Mouse (Mus musculus) CH12.LX (cell line): ENCODE results near the gene Ppp4c. TPM values are rescaled to one million over a fixed set of nuclear protein-coding genes. Genes with fewer than 3 reads are reported as not detected.

Source experiments
- DNase-seq: peaks from one replicate; pipeline ENCODE4 v3.0.0-alpha.2; 2013; ENCODE audit errors: extremely low read depth
- H3K27ac ChIP-seq: 2 replicates; pipeline ENCODE4 v1.5.1; 2012; ENCODE audit warnings: low read depth, mild to moderate bottlenecking, control low read depth, moderate library complexity; ENCODE audit not compliant: insufficient read depth
- H3K27me3 ChIP-seq: replicated peaks from 2 replicates; pipeline ENCODE3; 2012; ENCODE audit warnings: inconsistent platforms
- H3K36me3 ChIP-seq, 2 experiments: replicated peaks in 1 of 2; 2 replicates each; pipeline versions ENCODE3 to v1.6.1; 2012; ENCODE audit warnings: inconsistent platforms in 1 of 2, low read length in 1 of 2, mild to moderate bottlenecking in 1 of 2, mixed read lengths in 1 of 2, moderate library complexity in 1 of 2; ENCODE audit not compliant: control insufficient read depth in 1 of 2, insufficient read depth in 1 of 2
- H3K4me1 ChIP-seq, 2 experiments: 2 replicates each; pipeline ENCODE4 v1.6.1; 2012; ENCODE audit warnings: inconsistent platforms in 1 of 2, moderate library complexity in 1 of 2; ENCODE audit not compliant: insufficient read depth in 2 of 2, control insufficient read depth in 1 of 2
- H3K4me2 ChIP-seq: 2 replicates; pipeline ENCODE4 v1.6.1; 2012; ENCODE audit warnings: low read depth, mild to moderate bottlenecking, control low read depth; ENCODE audit not compliant: poor library complexity, insufficient read depth, severe bottlenecking
- H3K4me3 ChIP-seq, 3 experiments: fragments of 150-350 bp in 1 of 3; sonication (generic) in 1 of 3; replicated peaks in 1 of 3; 2 replicates each; pipeline versions ENCODE3 to v1.5.1; 2011 to 2012; ENCODE audit warnings: low read depth in 2 of 3, low read length in 2 of 3, mild to moderate bottlenecking in 2 of 3, moderate library complexity in 2 of 3, control low read depth in 1 of 3, improper control_type of control experiment in 1 of 3, inconsistent platforms in 1 of 3, mixed read lengths in 1 of 3; ENCODE audit not compliant: poor library complexity in 1 of 3
- H3K79me2 ChIP-seq: replicated peaks from 2 replicates; pipeline ENCODE4 v1.6.1; 2012; ENCODE audit warnings: mild to moderate bottlenecking, moderate library complexity; ENCODE audit not compliant: control insufficient read depth, poor library complexity, insufficient read depth, severe bottlenecking; ENCODE audit errors: extremely low read depth
- H3K9ac ChIP-seq: 2 replicates; pipeline ENCODE4 v1.6.1; 2012; ENCODE audit warnings: low read depth, mild to moderate bottlenecking, control low read depth, moderate library complexity; ENCODE audit not compliant: insufficient read depth
- H3K9me3 ChIP-seq: replicated peaks from 2 replicates; pipeline ENCODE3; 2012; ENCODE audit warnings: low read length, inconsistent platforms, mixed read lengths
- CTCF ChIP-seq, 2 experiments: IDR thresholded peaks in 1 of 2; conservative IDR thresholded peaks in 1 of 2; 2 replicates each; pipeline ENCODE4 v1.5.1; 2011 to 2012; ENCODE audit warnings: low read depth in 2 of 2, low read length in 2 of 2, improper control_type of control experiment in 1 of 2, inconsistent platforms in 1 of 2, mild to moderate bottlenecking in 1 of 2, moderate library complexity in 1 of 2
- ELF1 ChIP-seq: IDR thresholded peaks from 2 replicates; pipeline ENCODE4 v1.6.1; 2014; ENCODE audit warnings: low read depth, mild to moderate bottlenecking, inconsistent platforms, low read length, improper control_type of control experiment
- EP300 ChIP-seq: IDR thresholded peaks from 2 replicates; pipeline ENCODE4 v1.6.1; 2011; ENCODE audit warnings: low read length, improper control_type of control experiment
- ETS1 ChIP-seq: conservative IDR thresholded peaks from 2 replicates; pipeline ENCODE4 v1.6.1; 2012; ENCODE audit warnings: low read depth, mild to moderate bottlenecking, inconsistent platforms, low read length, improper control_type of control experiment, moderate library complexity
- GABPA ChIP-seq: IDR thresholded peaks from 2 replicates; pipeline ENCODE4 v1.6.1; 2012; ENCODE audit warnings: low read depth, low read length, improper control_type of control experiment, inconsistent platforms; ENCODE audit not compliant: insufficient replicate concordance
- JUN ChIP-seq: IDR thresholded peaks from 2 replicates; pipeline ENCODE4 v1.6.1; 2011; ENCODE audit warnings: low read depth, mild to moderate bottlenecking, low read length, improper control_type of control experiment, moderate library complexity; ENCODE audit not compliant: insufficient read depth
- MAZ ChIP-seq: IDR thresholded peaks from 2 replicates; pipeline ENCODE4 v1.6.1; 2012; ENCODE audit warnings: low read depth, mild to moderate bottlenecking, inconsistent platforms, low read length, improper control_type of control experiment, moderate library complexity
- MEF2A ChIP-seq: IDR thresholded peaks from 2 replicates; pipeline ENCODE4 v1.6.1; 2014; ENCODE audit warnings: low read depth, mild to moderate bottlenecking, inconsistent platforms, low read length, improper control_type of control experiment, borderline replicate concordance
- POLR2AphosphoS2 ChIP-seq: IDR thresholded peaks from 2 replicates; pipeline ENCODE4 v1.6.1; 2011; ENCODE audit warnings: low read depth, low read length, improper control_type of control experiment
- RAD21 ChIP-seq: IDR thresholded peaks from 2 replicates; pipeline ENCODE4 v1.6.1; 2011; ENCODE audit warnings: low read depth, mild to moderate bottlenecking, low read length, improper control_type of control experiment, moderate library complexity
- SIN3A ChIP-seq: IDR thresholded peaks from 2 replicates; pipeline ENCODE4 v1.6.1; 2012; ENCODE audit warnings: low read length, improper control_type of control experiment, inconsistent platforms
- SMC3 ChIP-seq: IDR thresholded peaks from 2 replicates; pipeline ENCODE4 v1.6.1; 2011; ENCODE audit warnings: low read depth, low read length, improper control_type of control experiment
- TCF12 ChIP-seq: IDR thresholded peaks from 2 replicates; pipeline ENCODE4 v1.6.1; 2014; ENCODE audit warnings: low read depth, mild to moderate bottlenecking, inconsistent platforms, low read length, improper control_type of control experiment
- ZKSCAN1 ChIP-seq: IDR thresholded peaks from 2 replicates; pipeline ENCODE4 v1.6.1; 2012; ENCODE audit warnings: low read depth, inconsistent platforms, low read length, improper control_type of control experiment, borderline replicate concordance
- ZMIZ1 ChIP-seq: IDR thresholded peaks from 2 replicates; pipeline ENCODE4 v1.6.1; 2012; ENCODE audit warnings: low read depth, mild to moderate bottlenecking, inconsistent platforms, low read length, improper control_type of control experiment
- dilution Hi-C: fragments of 300-500 bp; cut with MboI; formaldehyde crosslinking; loops from 2 replicates; pipeline ENCODE4 v1.14.3; 2020; ENCODE audit warnings: low sequenced_read_pairs; ENCODE audit not compliant: extremely low pct_unique_long_range_greater_than_20kb, extremely low pct_ligation_motif_present
- in situ Hi-C: fragments of 300-500 bp; cut with MboI; formaldehyde crosslinking; loops from 3 replicates; pipeline ENCODE4 v1.14.3; 2019; ENCODE audit warnings: low sequenced_read_pairs, low pct_ligation_motif_present, low pct_unique_long_range_greater_than_20kb, mixed read lengths
- polyA plus RNA-seq: library from polyadenylated mRNA; unstranded; fragments of >175 nt; gene quantifications from 2 replicates; pipeline ENCODE4 v1.2.1, GENCODE M21; 2012; ENCODE audit warnings: low read depth; ENCODE audit not compliant: insufficient read length
- total RNA-seq, 2 experiments: library from RNA; depleted of rRNA; stranded (reverse); fragments of 300-350 nt in 1 of 2; fragments of >200 nt in 1 of 2; gene quantifications; 2 replicates each; pipeline ENCODE4 v1.2.3; 2012 to 2014

Ppp4c gene
- total and polyA plus RNA-seq, 3 experiments, result 161 to 213 (median 195) TPM

GRCm38 (mm10) chr7:126776598-126777057, 15.7 kb downstream of the Ppp4c start, which contains the start of gene Ypel3 (continued):
- TF ChIP-seq ELF1 (peak; percentile 88), EP300 (no peak)

GRCm38 (mm10) chr7:126775978-126776234, 16.4 kb downstream of the Ppp4c start:
- Histone ChIP-seq H3K9ac (peak overlapping the region; percentile 55), H3K9me3 (no peaks in the 10 kb centered on the region), H3K4me2 (peak overlapping the region; percentile 84; the same call in 1 of the 2 replicates), H3K27ac (no peak overlapping the region), H3K4me1 (peaks cover 14 to 61% of the 10 kb centered on the region in 2 experiments; a peak in 3 of 4 replicates), H3K27me3 (no peaks in the 10 kb centered on the region), H3K4me3 (peak overlapping the region in 1 of 3 experiments; percentile 70), H3K79me2 (0 out of 2 replicates have a peak, but pooled peaks cover 2% of the 10 kb centered on the region), H3K36me3 (peaks cover 26 to 53% of the 10 kb centered on the region in 2 experiments)
- dilution Hi-C loops (no loop called here), in situ Hi-C loops (no loop called here)
- TF ChIP-seq SIN3A (no peak), JUN (no peak), ETS1 (no peak), TCF12 (no peak), ZKSCAN1 (no peak), CTCF (conservative IDR thresholded peaks at IDR 0.05 in 1 of 2, IDR thresholded peaks at IDR 0.05 in 1 of 2; ENCODE audit: low read depth in 2 of 2, low read length in 2 of 2) (no peak), ZMIZ1 (no peak), MAZ (no peak), RAD21 (no peak)
- DNase-seq, result no peak

DNA sequence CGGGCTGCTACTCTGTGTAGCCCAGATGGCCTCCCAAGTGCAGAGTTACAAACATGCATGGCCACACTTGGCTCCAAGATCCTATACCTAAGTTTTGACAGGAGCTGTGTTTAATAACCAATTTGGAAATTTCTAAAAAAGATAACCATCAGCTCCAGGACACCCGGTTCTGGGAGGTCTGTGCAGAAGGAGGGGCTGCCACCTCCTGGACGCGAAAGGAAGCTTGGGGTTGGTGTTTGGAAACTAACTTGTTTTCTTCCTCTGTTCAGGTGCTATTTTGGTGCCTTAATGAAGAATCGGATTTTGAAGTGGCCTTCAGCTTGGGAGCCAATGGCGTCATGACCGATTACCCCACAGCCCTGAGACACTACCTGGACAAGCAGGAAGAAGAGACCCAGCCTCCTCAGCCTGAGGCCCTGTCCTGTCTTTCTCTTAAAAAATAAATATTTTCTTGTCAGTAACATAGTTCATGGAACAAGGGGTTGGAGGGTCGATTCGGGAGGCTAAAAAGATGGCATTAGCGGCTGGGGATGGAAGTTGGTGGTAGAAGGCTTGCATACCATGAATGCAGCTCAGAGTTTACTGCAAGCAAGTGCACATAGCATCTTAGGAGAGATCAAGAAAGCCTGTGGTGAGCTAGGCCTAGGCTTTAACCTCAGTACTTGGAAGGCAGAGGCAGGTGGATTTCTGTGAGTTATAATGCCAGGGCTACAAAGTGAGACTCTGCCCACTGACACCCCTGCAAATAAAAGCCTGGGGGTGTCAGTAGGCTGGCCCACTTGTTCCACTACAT, 16.9 kb downstream of the Ppp4c start:
- Histone ChIP-seq H3K4me1 (peaks cover 14 to 61% of the 10 kb centered on the region in 2 experiments; a peak in 3 of 4 replicates), H3K9ac (no peak overlapping the region), H3K4me2 (peak overlapping the region; percentile 84; the same call in 1 of the 2 replicates), H3K27me3 (no peaks in the 10 kb centered on the region), H3K36me3 (peaks cover 25 to 53% of the 10 kb centered on the region in 2 experiments), H3K9me3 (no peaks in the 10 kb centered on the region), H3K27ac (no peak overlapping the region), H3K4me3 (no peak overlapping the region), H3K79me2 (0 out of 2 replicates have a peak, but pooled peaks cover 2% of the 10 kb centered on the region)
- no peak for DNase-seq
- in situ Hi-C loops (no loop called here), dilution Hi-C loops (no loop called here)
- TF ChIP-seq RAD21 (peak; percentile 48), GABPA (no peak), POLR2AphosphoS2 (no peak), SMC3 (peak; percentile 39), CTCF (conservative IDR thresholded peaks at IDR 0.05 in 1 of 2, IDR thresholded peaks at IDR 0.05 in 1 of 2; ENCODE audit: low read depth in 2 of 2, low read length in 2 of 2) (peak in 1 of 2 experiments; percentile 55; a peak in 2 of 4 replicates), MEF2A (no peak)
